Mouse (Mus musculus): ENCODE data around the gene Kctd10.

GRCm38 (mm10) chr5:114413067-114413735, 32.9 kb upstream of the Kctd10 start:
- TF ChIP-seq CTCF (conservative IDR thresholded peaks at IDR 0.05; ENCODE audit: low read length), result no peak
- no peak for TF ChIP-seq POU5F1 (IDR thresholded peaks at IDR 0.05; ENCODE audit: borderline replicate concordance, low read length)
- TF ChIP-seq NANOG (IDR thresholded peaks at IDR 0.05; ENCODE audit: borderline replicate concordance, low read length), result no peak
